Mouse (Mus musculus) mouse trophoblast stem cell (cell line): ENCODE data around the gene Gm10337.

Experiments used
- in situ Hi-C, 2 experiments: fragments of 300-500 bp; cut with MseI, MboI; formaldehyde crosslinking; loops; 2 replicates in 1 of 2; 3 replicates in 1 of 2; pipeline ENCODE4 v1.15.1; 2025

The Gm10337 gene

DNA sequence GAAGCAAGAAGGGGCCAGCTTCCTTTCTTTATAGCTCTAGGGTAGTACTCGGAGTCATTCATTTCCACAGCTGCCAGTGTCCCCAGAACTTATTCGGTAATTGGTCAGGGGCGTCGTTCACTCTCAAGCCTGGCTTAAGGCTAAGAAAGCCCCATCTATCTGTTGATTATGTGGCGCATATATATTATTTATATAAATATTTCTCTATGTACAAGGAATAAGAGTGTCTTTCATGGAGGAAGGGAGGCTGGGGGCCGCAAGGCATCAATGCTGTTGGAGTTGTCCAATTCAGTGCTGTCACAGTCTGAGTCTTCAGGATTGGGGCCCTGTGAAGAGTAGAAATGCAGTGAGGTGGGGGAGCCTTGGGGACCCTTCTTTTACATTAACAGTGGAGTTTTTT lies 3.7 kb upstream of the Gm10337 start:
- in situ Hi-C loops: no loop called here

DNA sequence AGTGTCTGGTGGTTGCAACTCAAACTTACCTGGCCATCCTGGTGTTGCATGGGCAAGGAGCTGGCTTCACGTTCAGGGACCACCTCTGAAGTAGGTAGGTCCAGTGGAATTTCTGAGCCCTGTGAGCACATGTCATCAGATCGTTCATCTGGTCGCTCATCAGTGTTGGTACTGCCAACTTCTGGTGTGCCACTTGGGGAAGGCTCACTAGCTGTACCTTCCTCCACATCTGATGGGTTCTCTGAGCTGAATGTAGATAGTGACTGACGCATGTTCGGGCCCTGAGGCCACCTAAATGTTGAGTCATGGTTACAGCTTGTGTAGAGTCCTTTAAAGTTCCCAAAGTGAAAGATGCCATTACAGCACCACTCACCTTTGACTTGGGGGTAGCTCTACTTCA lies 3.0 kb upstream of the Gm10337 start:
- in situ Hi-C loops: no loop called here

DNA sequence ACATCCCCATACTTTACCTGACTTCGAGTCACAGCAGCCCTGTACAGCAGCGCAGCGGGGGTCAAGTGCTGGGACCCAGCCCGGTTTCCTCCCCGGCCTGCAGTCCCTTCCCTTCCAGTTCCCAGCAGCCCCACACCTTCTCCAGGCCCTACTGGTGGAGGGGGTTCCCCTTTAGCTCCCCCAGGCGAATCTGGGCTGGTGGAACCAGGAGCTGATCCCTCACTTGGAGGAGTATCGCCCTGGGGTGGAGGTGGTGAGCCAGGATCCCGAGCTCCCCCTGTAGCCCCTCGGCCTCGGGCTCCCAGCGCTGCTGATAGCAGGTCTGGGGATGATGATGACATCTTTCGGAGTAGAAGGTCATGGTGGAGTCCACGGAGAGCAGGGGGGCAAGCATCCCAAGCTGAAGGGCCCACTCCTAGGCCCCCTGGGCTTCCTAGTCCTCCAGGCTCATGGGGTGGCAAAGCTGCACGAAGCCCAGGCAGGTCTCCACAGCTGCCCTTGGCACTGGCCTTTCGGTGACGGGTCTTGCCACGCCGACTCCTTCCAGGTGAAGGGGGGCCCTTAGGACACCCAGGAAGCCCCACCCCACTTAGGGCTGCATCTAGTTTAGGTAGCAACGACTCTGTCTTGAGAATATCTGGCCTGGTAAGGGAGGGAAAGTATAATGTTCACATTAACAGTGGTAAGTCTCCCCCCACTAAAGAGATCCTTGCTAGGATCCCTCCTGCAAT lies 2.3 kb upstream of the Gm10337 start:
- in situ Hi-C loops: no loop called here

GRCm38 (mm10) chr15:102502254-102502840 lies 1.2 kb upstream of the Gm10337 start:
- in situ Hi-C loops: no loop called here

- in situ Hi-C loops: no loop called here
Measured at GRCm38 (mm10) chr15:102503924-102504782, 631 bp downstream of the Gm10337 start.

DNA sequence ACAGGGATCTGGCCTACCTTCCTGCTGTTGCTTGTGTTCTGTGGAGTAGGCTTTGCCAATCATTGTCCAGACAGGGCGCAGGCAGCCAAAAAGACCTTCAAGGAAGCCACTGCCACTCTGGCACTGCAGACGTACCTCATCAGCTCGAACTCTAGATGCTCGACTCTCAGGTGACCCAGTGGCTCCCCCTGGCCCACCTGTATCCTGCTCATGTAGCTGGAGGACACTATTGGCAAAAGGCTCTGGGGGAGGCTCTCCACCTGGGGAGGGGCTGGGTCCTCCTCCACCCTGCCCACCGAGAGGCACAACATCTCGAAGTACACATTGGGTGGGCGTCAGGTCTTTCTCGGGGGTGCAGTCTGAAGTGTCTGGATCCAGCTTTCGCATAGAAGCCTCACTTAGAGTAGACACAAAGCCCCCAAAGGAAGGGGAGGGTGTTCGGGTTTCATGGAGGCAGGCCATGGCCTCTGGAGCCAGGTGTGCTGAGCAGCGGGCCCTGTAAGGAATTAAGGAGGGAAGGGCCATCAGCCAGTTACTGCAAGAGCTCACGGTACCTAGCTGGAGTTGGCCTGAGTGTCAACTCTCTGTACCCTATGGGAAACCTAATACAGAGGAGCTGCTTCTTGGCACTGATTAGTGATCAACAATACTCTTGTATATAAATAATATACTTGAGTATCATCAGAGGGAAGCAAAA lies 1.7 kb downstream of the Gm10337 start:
- in situ Hi-C loops: no loop called here

GRCm38 (mm10) chr15:102505770-102506463 lies 2.4 kb downstream of the Gm10337 start:
- in situ Hi-C loops: no loop called here

DNA sequence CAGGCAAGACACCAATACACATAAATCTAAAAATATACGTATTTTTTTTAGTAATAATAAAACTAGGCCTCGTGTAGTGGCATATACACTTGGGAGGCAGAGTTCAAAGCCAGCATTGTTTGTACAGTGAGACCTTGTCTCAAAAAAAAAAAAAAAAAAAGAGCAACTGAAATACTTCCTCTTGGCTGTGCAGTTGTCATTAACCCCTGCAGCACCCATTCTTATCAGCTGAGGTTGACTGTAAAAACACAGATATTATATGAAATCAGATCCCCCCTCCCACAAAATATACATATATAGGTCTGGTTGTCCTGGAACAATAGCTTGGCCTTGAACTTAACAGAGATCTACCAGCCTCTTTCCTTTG lies 2.9 kb downstream of the Gm10337 start:
- in situ Hi-C loops: no loop called here

DNA sequence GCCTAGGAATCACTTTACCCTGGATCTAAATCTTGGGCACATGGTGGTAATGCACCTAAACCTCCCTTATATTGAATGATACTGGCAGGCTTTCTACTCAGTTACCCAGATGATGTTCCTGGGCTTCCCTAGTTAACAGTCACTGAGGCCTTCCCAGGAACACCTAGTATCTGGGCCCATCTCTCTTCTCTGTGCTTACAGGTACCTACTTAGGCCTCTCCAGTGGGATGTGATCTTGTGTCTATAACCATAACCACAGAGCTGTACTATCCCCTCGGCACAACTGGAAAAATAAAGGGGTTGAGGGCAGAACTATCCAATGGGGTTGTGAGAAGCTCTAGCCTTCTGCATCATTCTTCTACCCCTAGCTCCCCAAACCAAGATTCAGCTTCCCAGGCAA lies 3.3 kb downstream of the Gm10337 start:
- in situ Hi-C loops: no loop called here

- in situ Hi-C loops: no loop called here
Measured at GRCm38 (mm10) chr15:102507561-102507960, 4.0 kb downstream of the Gm10337 start.

- in situ Hi-C loops: no loop called here
Measured at GRCm38 (mm10) chr15:102508336-102508735, 4.8 kb downstream of the Gm10337 start.

DNA sequence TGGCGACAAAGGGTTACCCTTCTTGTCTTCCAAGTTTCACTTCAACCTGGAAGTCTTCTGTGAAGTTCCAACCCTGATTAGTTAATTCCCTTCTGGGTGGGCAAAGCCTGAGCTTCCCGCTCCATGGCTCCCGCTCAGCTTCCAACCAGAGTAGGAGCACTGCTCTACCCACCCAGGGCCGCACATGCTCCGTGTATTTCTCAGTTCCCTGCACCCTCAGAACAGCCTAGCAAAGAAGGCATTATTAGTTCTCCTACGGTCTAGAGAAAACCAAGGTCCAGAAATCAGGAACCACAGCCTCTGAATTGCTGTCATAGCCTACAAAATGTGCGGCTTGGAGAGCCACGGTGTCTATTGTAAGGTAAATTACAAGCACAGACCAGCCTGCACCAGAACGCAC lies 6.6 kb downstream of the Gm10337 start:
- in situ Hi-C loops: no loop called here

- in situ Hi-C loops: no loop called here
Measured at GRCm38 (mm10) chr15:102510590-102511284, 7.2 kb downstream of the Gm10337 start.

DNA sequence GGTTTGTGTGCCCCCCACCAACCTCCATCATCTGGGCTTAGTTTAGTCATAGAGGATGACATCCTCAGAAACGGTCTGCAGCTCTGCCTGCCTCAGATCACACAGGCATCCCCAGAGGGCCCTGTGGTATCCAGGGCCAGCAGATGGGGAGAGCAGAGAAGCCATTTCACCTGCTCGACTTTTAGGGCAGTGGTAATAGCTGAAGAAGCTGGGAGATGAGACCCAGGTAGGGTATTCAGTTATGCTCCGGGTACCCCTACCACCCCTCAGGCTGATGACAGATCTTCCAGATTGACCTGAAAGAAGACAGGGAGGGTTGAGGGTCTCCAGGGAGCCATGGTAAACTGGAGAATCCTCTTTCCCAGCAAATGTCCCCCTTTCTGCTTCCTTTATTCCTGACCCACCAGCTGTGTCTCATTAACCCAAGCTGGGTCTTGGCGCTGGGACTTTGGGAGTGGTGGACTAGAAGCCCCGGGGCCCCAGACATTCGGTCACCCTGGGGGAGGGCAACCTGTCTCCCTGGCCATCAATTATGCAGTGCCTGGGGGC lies 7.8 kb downstream of the Gm10337 start:
- in situ Hi-C loops: no loop called here

DNA sequence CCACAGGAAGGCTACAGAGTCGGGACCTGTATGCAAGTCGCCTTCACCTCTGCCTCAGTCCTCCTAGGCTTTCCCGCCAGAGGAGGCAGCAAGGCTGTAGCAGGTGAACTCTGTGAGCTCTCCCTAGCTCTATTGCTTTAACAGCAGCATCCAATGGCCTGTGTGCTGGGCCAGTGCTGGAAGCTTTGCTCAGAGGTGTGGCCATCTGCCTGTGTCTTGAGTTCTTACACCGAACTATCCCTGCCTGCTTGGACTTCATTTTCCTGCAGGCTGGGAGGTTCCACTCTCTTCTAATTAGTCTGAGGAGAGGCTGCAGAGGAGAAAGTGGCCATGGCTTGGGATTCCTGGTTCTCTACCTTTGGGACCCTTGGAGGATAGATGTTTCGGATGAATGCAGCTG lies 8.5 kb downstream of the Gm10337 start:
- in situ Hi-C loops: no loop called here

GRCm38 (mm10) chr15:102512471-102512870 lies 8.9 kb downstream of the Gm10337 start:
- in situ Hi-C loops: no loop called here

DNA sequence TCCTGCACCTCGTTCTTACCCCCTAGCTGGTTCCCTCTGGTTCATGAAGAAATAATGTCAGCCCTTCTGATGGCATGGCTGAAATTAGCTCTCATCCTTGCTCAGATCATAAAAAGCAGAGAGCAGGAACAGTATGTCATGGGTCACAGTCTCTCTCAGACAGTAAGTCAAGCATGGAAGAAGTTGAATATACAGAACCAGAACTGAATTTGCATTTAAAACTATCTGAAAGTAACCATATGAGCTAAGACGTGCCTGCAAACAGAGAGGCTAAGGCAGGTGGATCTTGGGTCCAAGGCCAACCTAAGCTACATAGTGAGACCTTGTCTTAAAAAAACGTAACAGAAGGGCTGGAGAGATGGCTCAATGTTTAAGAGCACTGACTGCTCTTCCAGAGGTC lies 9.5 kb downstream of the Gm10337 start:
- in situ Hi-C loops: no loop called here

- in situ Hi-C loops: no loop called here
Measured at GRCm38 (mm10) chr15:102515261-102515660, 11.7 kb downstream of the Gm10337 start.

GRCm38 (mm10) chr15:102515791-102516190 lies 12.3 kb downstream of the Gm10337 start:
- in situ Hi-C loops: no loop called here

GRCm38 (mm10) chr15:102516293-102516692 lies 12.8 kb downstream of the Gm10337 start:
- in situ Hi-C loops: no loop called here
